Mouse (Mus musculus): ENCODE results near the gene Pias4. TPM values are rescaled to one million over a fixed set of nuclear protein-coding genes. Genes with fewer than 3 reads are reported as not detected.
"Not testable (repeated sequence)": the region's sequence is repeated elsewhere in the genome, so short reads cannot be mapped to it uniquely, and the experiment has no call there.

Pias4 gene
- polyA plus RNA-seq (2016; fragmentation: Nextera tagmentation; extraction: Ambion mirVana) = 61.4 and 68.5 TPM in 2 replicates

GRCm38 (mm10) chr10:81167200-81168086 lies at the start of gene Pias4:
Gene Pias4 (minus strand): TSS chr10:81167923.
- H3K27ac ChIP-seq (replicated peaks) = peak within 1 kb of the TSS; percentile 92
- H3K4me1 ChIP-seq = peaks cover 42% of the 10 kb centered on the region
- H3K36me3 ChIP-seq = peaks cover 33% of the 10 kb centered on the region
- WGBS = under 1% methylated on average over 57 of the region's 64 CpGs
- peak within 1 kb of the TSS; percentile 98 for H3K4me3 ChIP-seq
- H3K27me3 ChIP-seq (ENCODE audit: low read depth, poor library complexity, severe bottlenecking) = no peaks in the 10 kb centered on the region
- H3K9me3 ChIP-seq (replicated peaks) = no peaks in the 10 kb centered on the region
- DNase-seq (ENCODE audit: low spot score) = peak; percentile 100

GRCm38 (mm10) chr10:81217267-81217666 lies 49.5 kb upstream of the Pias4 start:
- H3K36me3 ChIP-seq = peaks cover 42% of the 10 kb centered on the region
- H3K27me3 ChIP-seq (ENCODE audit: low read depth, poor library complexity, severe bottlenecking); H3K27ac ChIP-seq (replicated peaks); DNase-seq (ENCODE audit: low spot score); H3K9me3 ChIP-seq (replicated peaks); H3K4me3 ChIP-seq; H3K4me1 ChIP-seq: not testable (repeated sequence)
- WGBS = 24% methylated on average over 1 of the region's 1 CpGs

GRCm38 (mm10) chr10:81216810-81217209 lies 49.1 kb upstream of the Pias4 start:
- no peak for DNase-seq (ENCODE audit: low spot score)
- no peaks in the 10 kb centered on the region; the same call in 1 of the 2 replicates for H3K9me3 ChIP-seq (replicated peaks)
- no peaks in the 10 kb centered on the region for H3K27me3 ChIP-seq (ENCODE audit: low read depth, poor library complexity, severe bottlenecking)
- no peak overlapping the region for H3K27ac ChIP-seq (replicated peaks)
- H3K36me3 ChIP-seq = peaks cover 44% of the 10 kb centered on the region
- H3K4me1 ChIP-seq = no peaks in the 10 kb centered on the region
- 88% methylated on average over 6 of the region's 6 CpGs for WGBS
- H3K4me3 ChIP-seq = no peak overlapping the region

GRCm38 (mm10) chr10:81216260-81216659 lies 48.5 kb upstream of the Pias4 start:
- Histone ChIP-seq H3K36me3 (peaks cover 43% of the 10 kb centered on the region), H3K4me3 (no peak overlapping the region), H3K4me1 (no peaks in the 10 kb centered on the region), H3K27ac (replicated peaks) (no peak overlapping the region), H3K9me3 (replicated peaks) (no peaks in the 10 kb centered on the region; the same call in 1 of the 2 replicates), H3K27me3 (ENCODE audit: low read depth, poor library complexity, severe bottlenecking) (no peaks in the 10 kb centered on the region)
- DNase-seq (ENCODE audit: low spot score) = no peak
- WGBS = 94% methylated on average over 6 of the region's 6 CpGs

- 92% methylated on average over 5 of the region's 5 CpGs for WGBS
- no peaks in the 10 kb centered on the region; the same call in 1 of the 2 replicates for H3K27me3 ChIP-seq (ENCODE audit: low read depth, poor library complexity, severe bottlenecking)
- H3K4me3 ChIP-seq = no peak overlapping the region
- no peak overlapping the region for H3K27ac ChIP-seq (replicated peaks)
- no peaks in the 10 kb centered on the region for H3K4me1 ChIP-seq
- DNase-seq (ENCODE audit: low spot score) = no peak
- peaks cover 10% of the 10 kb centered on the region; the same call in 1 of the 2 replicates for H3K9me3 ChIP-seq (replicated peaks)
- peaks cover 65% of the 10 kb centered on the region for H3K36me3 ChIP-seq
Observed at GRCm38 (mm10) chr10:81210154-81210553, 42.4 kb upstream of the Pias4 start.

GRCm38 (mm10) chr10:81204137-81204536 lies 36.4 kb upstream of the Pias4 start:
- no peak overlapping the region for H3K27ac ChIP-seq (replicated peaks)
- peaks cover 9% of the 10 kb centered on the region; the same call in 1 of the 2 replicates for H3K36me3 ChIP-seq
- WGBS = 72% methylated on average over 4 of the region's 4 CpGs
- DNase-seq (ENCODE audit: low spot score) = no peak
- peaks cover 4% of the 10 kb centered on the region; the same call in 1 of the 2 replicates for H3K4me1 ChIP-seq
- H3K9me3 ChIP-seq (replicated peaks) = no peaks in the 10 kb centered on the region
- peaks cover 13% of the 10 kb centered on the region for H3K27me3 ChIP-seq (ENCODE audit: low read depth, poor library complexity, severe bottlenecking)
- H3K4me3 ChIP-seq = no peak overlapping the region

- Histone ChIP-seq H3K9me3 (replicated peaks) (no peaks in the 10 kb centered on the region), H3K36me3 (peaks cover 5% of the 10 kb centered on the region; the same call in 1 of the 2 replicates), H3K27me3 (ENCODE audit: low read depth, poor library complexity, severe bottlenecking) (peaks cover 18% of the 10 kb centered on the region; the same call in 1 of the 2 replicates), H3K4me1 (peaks cover 4% of the 10 kb centered on the region; the same call in 1 of the 2 replicates), H3K27ac (replicated peaks) (no peak overlapping the region), H3K4me3 (no peak overlapping the region)
- no peak for DNase-seq (ENCODE audit: low spot score)
- WGBS = 74% methylated on average over 8 of the region's 8 CpGs
Observed at GRCm38 (mm10) chr10:81202978-81203720, 35.4 kb upstream of the Pias4 start.

- H3K27ac ChIP-seq (replicated peaks) = 0 out of 2 replicates have a peak within 1 kb of the TSS, but pooled peaks have one; percentile 13
Observed at GRCm38 (mm10) chr10:81201807-81202758, 34.4 kb upstream of the Pias4 start, which contains the start of gene Nmrk2. Gene Nmrk2 (minus strand): TSS chr10:81202051.

GRCm38 (mm10) chr10:81200605-81201287 lies 33.0 kb upstream of the Pias4 start:
- Histone ChIP-seq H3K4me1 (peaks cover 4% of the 10 kb centered on the region; the same call in 1 of the 2 replicates), H3K27me3 (ENCODE audit: low read depth, poor library complexity, severe bottlenecking) (peaks cover 38% of the 10 kb centered on the region), H3K4me3 (no peak overlapping the region), H3K9me3 (replicated peaks) (no peaks in the 10 kb centered on the region), H3K36me3 (no peaks in the 10 kb centered on the region), H3K27ac (replicated peaks) (no peak overlapping the region)
- DNase-seq (ENCODE audit: low spot score) = no peak
- 81% methylated on average over 20 of the region's 20 CpGs for WGBS

More at GRCm38 (mm10) chr10:81201807-81202758, 34.4 kb upstream of the Pias4 start, which contains the start of gene Nmrk2:
- no peak for DNase-seq (ENCODE audit: low spot score)
- Histone ChIP-seq H3K9me3 (replicated peaks) (no peaks in the 10 kb centered on the region), H3K27me3 (ENCODE audit: low read depth, poor library complexity, severe bottlenecking) (peaks cover 25% of the 10 kb centered on the region), H3K4me3 (no peak within 1 kb of the TSS), H3K4me1 (peaks cover 4% of the 10 kb centered on the region; the same call in 1 of the 2 replicates), H3K36me3 (peaks cover 3% of the 10 kb centered on the region; the same call in 1 of the 2 replicates)
- WGBS = 65% methylated on average over 13 of the region's 13 CpGs

- Histone ChIP-seq H3K27ac (replicated peaks) (no peak overlapping the region), H3K4me3 (no peak overlapping the region), H3K36me3 (no peaks in the 10 kb centered on the region), H3K4me1 (peaks cover 4% of the 10 kb centered on the region; the same call in 1 of the 2 replicates), H3K27me3 (ENCODE audit: low read depth, poor library complexity, severe bottlenecking) (peaks cover 44% of the 10 kb centered on the region), H3K9me3 (replicated peaks) (no peaks in the 10 kb centered on the region)
- no peak for DNase-seq (ENCODE audit: low spot score)
- 87% methylated on average over 13 of the region's 13 CpGs for WGBS
Observed at GRCm38 (mm10) chr10:81200141-81200540, 32.4 kb upstream of the Pias4 start.

- Histone ChIP-seq H3K9me3 (replicated peaks) (no peaks in the 10 kb centered on the region), H3K27ac (replicated peaks) (no peak overlapping the region), H3K36me3 (no peaks in the 10 kb centered on the region), H3K27me3 (ENCODE audit: low read depth, poor library complexity, severe bottlenecking) (peaks cover 56% of the 10 kb centered on the region), H3K4me1 (peaks cover 13% of the 10 kb centered on the region), H3K4me3 (no peak overlapping the region)
- 81% methylated on average over 6 of the region's 6 CpGs for WGBS
- DNase-seq (ENCODE audit: low spot score) = no peak
Observed at GRCm38 (mm10) chr10:81198990-81199389, 31.3 kb upstream of the Pias4 start.

Data from midbrain, embryonic 10.5 days (tissue).